Mouse (Mus musculus): Measurements from ENCODE around the gene Hras. TPM values are rescaled to one million over a fixed set of nuclear protein-coding genes. Genes with fewer than 3 reads are reported as not detected.

Gene Hras
- total and polyA plus RNA-seq, 2 experiments from 2014 or later: 113 to 209 TPM

DNA sequence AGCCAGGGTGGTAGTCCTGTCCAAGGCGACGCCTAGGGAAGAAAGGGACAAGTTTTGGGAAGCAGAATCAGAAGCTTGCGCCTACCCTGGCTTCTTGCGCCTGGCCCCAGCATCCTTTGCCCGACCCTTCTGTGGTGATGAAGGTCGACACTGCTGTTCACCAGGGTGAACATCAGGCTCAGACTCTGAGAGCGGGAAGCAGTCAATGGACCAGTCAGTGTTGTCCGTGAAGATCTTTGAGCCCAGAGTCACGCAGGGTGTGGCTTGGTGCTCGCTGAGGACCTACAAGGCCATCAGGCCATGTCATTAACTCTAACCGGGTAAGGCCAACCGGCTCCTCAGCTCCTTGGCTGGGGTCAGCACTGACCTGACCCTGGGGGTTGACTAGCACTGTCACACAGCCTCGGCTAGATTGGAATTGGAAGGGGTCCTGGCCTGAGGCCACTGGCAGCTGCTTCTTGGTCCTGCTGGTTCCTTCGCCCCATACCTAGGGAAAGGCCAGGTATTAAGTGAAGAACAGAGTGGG, 16.9 kb upstream of the Hras start:
- TF ChIP-seq CTCF (IDR thresholded peaks at IDR 0.05): no peak
- H3K4me3 ChIP-seq (ENCODE audit: low read depth, low read length): no peak overlapping the region
- ATAC-seq (ENCODE audit: low FRiP score): no peak
- H3K4me1 ChIP-seq (ENCODE audit: insufficient read depth, low read length): 0 out of 2 replicates have a peak, but pooled peaks cover 4% of the 10 kb centered on the region
- no peaks in the 10 kb centered on the region for H3K36me3 ChIP-seq (ENCODE audit: insufficient read depth, low read length)
- H3K27ac ChIP-seq (ENCODE audit: low read depth, low read length): no peak overlapping the region
- no peak overlapping the region for H3K4me2 ChIP-seq (ENCODE audit: low read depth, low read length, poor library complexity, severe bottlenecking)
- H3K9ac ChIP-seq (replicated peaks; ENCODE audit: low read length, poor library complexity, severe bottlenecking): no peak overlapping the region
- no peaks in the 10 kb centered on the region for H3K27me3 ChIP-seq (ENCODE audit: insufficient read depth, low read length)
- no peaks in the 10 kb centered on the region for H3K9me3 ChIP-seq (ENCODE audit: low read length)
- 92% methylated on average over 14 of the region's 14 CpGs for WGBS
- no peak for DNase-seq (ENCODE audit: low spot score)

DNA sequence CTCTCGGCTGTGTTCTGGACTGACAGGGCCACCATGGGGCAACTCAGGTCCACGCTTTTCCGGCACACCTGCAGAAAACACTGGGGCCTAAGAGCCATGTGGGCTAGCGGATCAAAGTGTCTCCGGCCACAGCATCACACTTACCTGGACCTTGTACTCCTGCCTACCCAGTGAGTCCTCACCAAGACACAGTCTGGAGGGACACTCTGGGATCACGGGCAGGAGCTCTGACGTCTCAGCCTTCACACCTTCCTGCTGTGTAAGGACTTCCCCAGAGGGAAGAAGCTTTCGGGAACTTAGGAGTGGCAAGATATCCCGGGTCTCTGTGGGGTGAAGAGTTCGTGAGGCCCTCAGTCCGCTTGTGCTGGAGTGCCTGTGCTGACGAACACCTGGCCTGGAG, 16.3 kb upstream of the Hras start:
- H3K4me2 ChIP-seq (ENCODE audit: low read depth, low read length, poor library complexity, severe bottlenecking): no peak overlapping the region
- H3K9me3 ChIP-seq (ENCODE audit: low read length): no peaks in the 10 kb centered on the region
- no peaks in the 10 kb centered on the region for H3K36me3 ChIP-seq (ENCODE audit: insufficient read depth, low read length)
- H3K4me3 ChIP-seq (ENCODE audit: low read depth, low read length): no peak overlapping the region
- ATAC-seq (ENCODE audit: low FRiP score) (no peak), DNase-seq (ENCODE audit: low spot score) (no peak)
- 0 out of 2 replicates have a peak, but pooled peaks cover 3% of the 10 kb centered on the region for H3K4me1 ChIP-seq (ENCODE audit: insufficient read depth, low read length)
- H3K9ac ChIP-seq (replicated peaks; ENCODE audit: low read length, poor library complexity, severe bottlenecking): no peak overlapping the region
- H3K27me3 ChIP-seq (ENCODE audit: insufficient read depth, low read length): no peaks in the 10 kb centered on the region
- no peak overlapping the region for H3K27ac ChIP-seq (ENCODE audit: low read depth, low read length)
- WGBS: 90% methylated on average over 12 of the region's 12 CpGs
- TF ChIP-seq CTCF (IDR thresholded peaks at IDR 0.05): no peak

DNA sequence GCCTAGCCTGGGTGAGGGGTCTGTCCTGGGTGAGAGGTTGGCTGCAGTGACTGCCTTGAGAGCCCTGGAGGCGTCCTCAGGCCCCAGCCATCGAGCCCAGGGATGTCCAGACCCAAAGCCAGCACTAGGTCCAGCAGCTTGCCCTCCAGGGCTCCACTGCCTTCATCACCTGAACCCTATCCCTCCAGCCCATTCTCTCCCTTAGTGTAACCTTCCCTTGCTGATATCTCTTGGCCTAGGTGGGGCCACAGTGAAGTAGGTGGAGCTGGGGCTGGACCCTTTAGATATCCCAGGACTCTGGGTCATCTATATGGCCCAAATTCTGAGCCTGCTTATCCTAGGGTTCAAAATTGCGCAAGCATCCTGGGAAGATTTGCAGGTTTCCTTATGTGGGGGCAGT, 15.7 kb upstream of the Hras start:
- no peak overlapping the region for H3K4me2 ChIP-seq (ENCODE audit: low read depth, low read length, poor library complexity, severe bottlenecking)
- H3K4me1 ChIP-seq (ENCODE audit: insufficient read depth, low read length): no peaks in the 10 kb centered on the region
- no peak overlapping the region for H3K4me3 ChIP-seq (ENCODE audit: low read depth, low read length)
- no peaks in the 10 kb centered on the region for H3K27me3 ChIP-seq (ENCODE audit: insufficient read depth, low read length)
- no peaks in the 10 kb centered on the region for H3K36me3 ChIP-seq (ENCODE audit: insufficient read depth, low read length)
- H3K9ac ChIP-seq (replicated peaks; ENCODE audit: low read length, poor library complexity, severe bottlenecking): no peak overlapping the region
- TF ChIP-seq CTCF (IDR thresholded peaks at IDR 0.05): no peak
- ATAC-seq (ENCODE audit: low FRiP score) (no peak), DNase-seq (ENCODE audit: low spot score) (no peak)
- WGBS: 62% methylated on average over 3 of the region's 3 CpGs
- H3K9me3 ChIP-seq (ENCODE audit: low read length): no peaks in the 10 kb centered on the region
- no peak overlapping the region for H3K27ac ChIP-seq (ENCODE audit: low read depth, low read length)

DNA sequence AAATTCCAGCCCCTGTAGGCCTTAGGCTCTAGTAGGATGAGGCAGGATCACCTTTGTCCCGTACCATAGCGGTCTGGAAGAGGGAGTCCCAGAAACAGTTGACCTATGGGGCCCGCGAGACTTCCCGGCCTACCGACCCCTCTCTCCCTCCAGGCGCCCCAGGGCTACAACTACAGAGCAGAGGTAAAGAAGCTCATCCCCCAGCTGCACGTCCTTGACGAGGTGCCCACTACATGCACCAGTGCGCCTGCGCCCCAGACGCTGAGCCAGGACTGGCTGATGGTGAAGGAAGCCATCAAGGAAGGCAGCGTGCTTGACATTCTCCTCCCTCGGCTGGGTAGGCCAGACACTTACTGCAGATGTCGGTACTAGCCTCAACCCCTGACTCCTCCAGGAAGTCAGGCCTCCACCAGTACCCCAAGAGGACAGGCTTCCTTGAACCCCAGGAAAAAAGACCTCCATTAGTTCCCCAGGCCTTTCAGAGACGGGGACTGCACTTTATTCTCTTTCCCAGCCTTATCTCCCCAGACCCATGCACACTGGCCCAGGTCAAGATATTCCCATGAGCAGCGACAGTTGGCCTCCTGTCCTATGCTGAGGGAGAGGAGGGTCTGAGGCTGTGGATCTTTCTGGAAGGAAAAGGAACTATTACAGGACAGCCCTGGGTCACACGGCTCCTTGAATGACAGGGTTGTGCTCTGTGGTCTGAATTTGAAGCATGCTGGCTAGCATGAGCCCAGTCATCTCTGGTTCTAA, 12.6 kb upstream of the Hras start:
- Histone ChIP-seq H3K36me3 (ENCODE audit: insufficient read depth, low read length) (no peaks in the 10 kb centered on the region), H3K4me1 (ENCODE audit: insufficient read depth, low read length) (no peaks in the 10 kb centered on the region), H3K4me2 (ENCODE audit: low read depth, low read length, poor library complexity, severe bottlenecking) (no peak overlapping the region), H3K9me3 (ENCODE audit: low read length) (no peaks in the 10 kb centered on the region), H3K9ac (replicated peaks; ENCODE audit: low read length, poor library complexity, severe bottlenecking) (no peak overlapping the region), H3K27ac (ENCODE audit: low read depth, low read length) (no peak overlapping the region), H3K27me3 (ENCODE audit: insufficient read depth, low read length) (no peaks in the 10 kb centered on the region), H3K4me3 (ENCODE audit: low read depth, low read length) (no peak overlapping the region)
- ATAC-seq (ENCODE audit: low FRiP score) (no peak), DNase-seq (ENCODE audit: low spot score) (no peak)
- TF ChIP-seq CTCF (IDR thresholded peaks at IDR 0.05): no peak
- 93% methylated on average over 18 of the region's 18 CpGs for WGBS

DNA sequence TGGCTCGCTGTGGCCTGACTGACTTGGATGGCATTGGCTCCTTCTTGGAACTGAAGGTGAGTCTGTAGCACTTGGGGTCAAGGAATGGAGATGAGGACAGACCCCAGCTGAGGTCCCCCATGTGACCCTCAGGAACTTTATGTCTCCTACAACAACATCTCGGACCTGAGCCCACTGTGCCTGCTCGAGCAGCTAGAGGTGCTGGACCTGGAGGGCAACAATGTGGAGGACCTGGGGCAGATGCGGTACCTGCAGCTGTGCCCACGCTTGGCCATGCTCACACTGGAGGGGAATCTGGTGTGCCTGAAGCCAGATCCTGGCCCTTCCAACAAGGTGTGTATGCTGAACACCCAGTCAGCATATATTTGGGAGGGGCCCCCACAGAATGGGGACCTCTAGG, 11.7 kb upstream of the Hras start:
- 89% methylated on average over 5 of the region's 5 CpGs for whole genome bisulfite sequencing
- Histone ChIP-seq H3K4me2 (ENCODE audit: low read depth, low read length, poor library complexity, severe bottlenecking) (no peak overlapping the region), H3K4me1 (ENCODE audit: insufficient read depth, low read length) (no peaks in the 10 kb centered on the region), H3K9me3 (ENCODE audit: low read length) (no peaks in the 10 kb centered on the region), H3K27ac (ENCODE audit: low read depth, low read length) (no peak overlapping the region), H3K27me3 (ENCODE audit: insufficient read depth, low read length) (no peaks in the 10 kb centered on the region), H3K9ac (replicated peaks; ENCODE audit: low read length, poor library complexity, severe bottlenecking) (no peak overlapping the region), H3K4me3 (ENCODE audit: low read depth, low read length) (no peak overlapping the region), H3K36me3 (ENCODE audit: insufficient read depth, low read length) (no peaks in the 10 kb centered on the region)
- ATAC-seq (ENCODE audit: low FRiP score): no peak
- DNase-seq (ENCODE audit: low spot score): no peak
- no peak for TF ChIP-seq CTCF (IDR thresholded peaks at IDR 0.05)

DNA sequence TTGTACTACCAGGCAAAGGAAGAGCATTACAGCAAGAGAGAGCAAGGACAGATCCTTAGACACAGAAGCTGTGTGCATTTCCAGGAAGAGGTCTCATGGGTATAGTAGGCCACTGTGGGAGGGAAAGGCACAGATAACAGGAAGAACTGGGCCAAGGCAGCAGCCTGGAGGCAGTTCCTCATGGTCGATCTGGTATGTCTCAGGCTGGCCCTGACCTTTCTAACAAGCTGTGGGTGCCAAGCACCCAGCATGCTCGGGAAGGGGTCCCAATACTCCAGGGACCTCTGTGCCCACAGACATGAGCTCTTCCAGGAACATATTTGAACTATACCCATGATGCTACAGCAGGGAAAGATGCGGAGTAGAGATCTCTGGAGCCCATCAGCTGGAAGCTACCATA, 10.7 kb upstream of the Hras start:
- TF ChIP-seq CTCF (IDR thresholded peaks at IDR 0.05): no peak
- Histone ChIP-seq H3K36me3 (ENCODE audit: insufficient read depth, low read length) (no peaks in the 10 kb centered on the region), H3K9ac (replicated peaks; ENCODE audit: low read length, poor library complexity, severe bottlenecking) (no peak overlapping the region), H3K4me1 (ENCODE audit: insufficient read depth, low read length) (no peaks in the 10 kb centered on the region), H3K4me3 (ENCODE audit: low read depth, low read length) (no peak overlapping the region), H3K27me3 (ENCODE audit: insufficient read depth, low read length) (no peaks in the 10 kb centered on the region), H3K4me2 (ENCODE audit: low read depth, low read length, poor library complexity, severe bottlenecking) (no peak overlapping the region), H3K9me3 (ENCODE audit: low read length) (no peaks in the 10 kb centered on the region), H3K27ac (ENCODE audit: low read depth, low read length) (no peak overlapping the region)
- ATAC-seq (ENCODE audit: low FRiP score) (no peak), DNase-seq (ENCODE audit: low spot score) (no peak)
- 74% methylated on average over 3 of the region's 3 CpGs for WGBS

All from midbrain, postnatal 0 days (tissue).